Mouse (Mus musculus): ENCODE data around the gene Scrn3.

- TF ChIP-seq CTCF (IDR thresholded peaks at IDR 0.05; ENCODE audit: low read depth, low read length) (no peak), POLR2A (IDR thresholded peaks at IDR 0.05; ENCODE audit: extremely low read depth, insufficient read depth, low read length) (no peak)
Measured at GRCm38 (mm10) chr2:73385172-73385571, 72.8 kb downstream of the Scrn3 start.

Measured in liver, adult 2 months (tissue).